Mouse (Mus musculus) ovary, adult 10 weeks (tissue): Measurements from ENCODE around the gene Pdzd7. TPM values are rescaled to one million over a fixed set of nuclear protein-coding genes. Genes with fewer than 3 reads are reported as not detected.

ENCODE experiments used
- polyA plus RNA-seq: library from polyadenylated mRNA; stranded (reverse); fragments of 350-450 nt; fragmentation: Illumina TruSeq; extraction: RNeasy Lipid Tissue Mini Kit (QIAGEN cat#74804); gene quantifications from one replicate; pipeline ENCODE4 v1.2.3, GENCODE M21; 2014

Pdzd7 gene
- 0.26 TPM for polyA plus RNA-seq

DNA sequence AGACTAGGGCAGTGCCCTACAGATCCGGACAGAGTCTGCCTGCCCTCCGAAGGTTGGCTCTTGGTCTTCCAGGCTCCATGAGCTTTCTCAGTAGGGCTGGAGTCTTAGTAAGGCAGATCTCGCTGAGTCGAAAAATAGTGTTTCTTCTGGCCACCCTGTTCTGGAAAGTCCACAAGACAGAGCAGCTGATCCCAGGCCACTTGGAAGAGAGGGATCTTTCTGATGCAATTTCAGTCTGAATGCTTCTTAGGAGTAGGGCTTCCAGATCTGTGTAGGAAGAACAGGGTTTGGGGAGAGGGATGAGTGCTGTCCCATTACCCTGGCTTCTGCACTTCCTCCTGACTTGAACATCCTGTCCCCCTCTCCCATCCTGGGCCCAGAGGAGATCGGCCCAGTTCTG lies at the start of gene Pdzd7:
Gene Pdzd7 (minus strand): TSS at position 67 of the 400 bp plus-strand sequence.

DNA sequence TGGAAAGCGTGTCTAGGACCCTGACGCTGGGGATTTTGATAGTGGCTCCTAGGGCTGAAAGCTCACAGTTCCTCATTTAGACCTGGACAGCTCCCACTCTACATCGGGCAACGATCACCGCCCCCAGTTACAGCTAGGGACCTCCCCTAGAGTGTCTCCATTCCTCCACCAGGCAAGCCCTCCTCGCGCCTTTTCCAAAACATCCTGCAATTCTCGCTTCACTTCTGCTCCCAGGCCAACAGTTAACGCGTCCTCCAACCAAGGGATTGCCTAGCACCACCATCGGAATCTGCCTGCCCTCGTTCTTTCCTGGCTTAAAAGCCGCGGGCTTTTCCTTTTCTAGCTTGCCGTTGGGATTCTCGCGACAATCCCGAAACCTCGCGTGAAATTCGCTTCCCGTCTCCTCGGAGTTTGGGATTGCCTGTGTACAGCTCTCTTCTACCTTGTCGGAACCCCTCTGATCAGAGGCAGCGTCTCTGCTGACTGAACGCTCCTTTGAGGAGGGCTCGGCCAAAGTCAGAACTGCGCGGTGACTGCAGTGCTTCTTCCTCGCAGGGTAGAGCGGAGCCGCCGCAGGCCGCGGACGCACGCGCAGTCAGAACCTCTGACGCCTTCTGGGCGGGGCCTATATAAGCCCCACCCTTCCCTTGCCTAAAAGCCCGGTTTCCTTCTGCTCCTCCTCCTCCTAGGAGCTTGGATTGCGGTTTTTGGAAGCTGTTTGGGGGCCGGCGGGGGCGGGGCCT lies 29.2 kb upstream of the Pdzd7 start, which contains the start of gene Kazald1:
Gene Kazald1 (plus strand): TSS at position 662 of the 743 bp plus-strand sequence.

DNA sequence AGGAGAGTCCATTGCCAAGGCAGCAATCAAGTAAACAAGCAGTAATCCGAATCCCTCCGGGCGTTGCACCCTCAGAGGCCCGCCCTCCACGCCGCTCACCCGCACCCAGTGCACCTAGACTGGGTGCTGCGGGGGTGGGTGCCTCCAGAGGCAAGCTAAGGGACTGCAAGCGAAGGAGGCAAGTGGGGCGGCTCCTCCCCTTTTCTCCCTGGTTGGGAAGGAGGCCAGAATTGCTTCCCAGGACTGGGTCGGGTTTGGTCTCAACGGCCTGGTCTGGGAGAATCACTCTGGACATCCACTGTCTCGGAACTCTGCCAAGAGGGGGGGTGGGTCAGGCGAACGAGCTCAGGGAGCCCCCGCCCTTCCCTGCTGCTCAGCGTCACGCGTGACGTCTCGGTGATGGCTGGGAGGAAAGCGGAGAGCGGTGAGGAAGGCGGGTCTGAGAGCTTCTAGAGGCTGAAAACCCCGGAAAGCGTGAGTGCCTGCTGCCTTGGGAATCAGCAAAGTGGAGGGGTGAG lies 2.0 kb upstream of the Pdzd7 start, which contains the start of gene Sfxn3:
Gene Sfxn3 (plus strand): TSS at position 87 of the 518 bp plus-strand sequence.

DNA sequence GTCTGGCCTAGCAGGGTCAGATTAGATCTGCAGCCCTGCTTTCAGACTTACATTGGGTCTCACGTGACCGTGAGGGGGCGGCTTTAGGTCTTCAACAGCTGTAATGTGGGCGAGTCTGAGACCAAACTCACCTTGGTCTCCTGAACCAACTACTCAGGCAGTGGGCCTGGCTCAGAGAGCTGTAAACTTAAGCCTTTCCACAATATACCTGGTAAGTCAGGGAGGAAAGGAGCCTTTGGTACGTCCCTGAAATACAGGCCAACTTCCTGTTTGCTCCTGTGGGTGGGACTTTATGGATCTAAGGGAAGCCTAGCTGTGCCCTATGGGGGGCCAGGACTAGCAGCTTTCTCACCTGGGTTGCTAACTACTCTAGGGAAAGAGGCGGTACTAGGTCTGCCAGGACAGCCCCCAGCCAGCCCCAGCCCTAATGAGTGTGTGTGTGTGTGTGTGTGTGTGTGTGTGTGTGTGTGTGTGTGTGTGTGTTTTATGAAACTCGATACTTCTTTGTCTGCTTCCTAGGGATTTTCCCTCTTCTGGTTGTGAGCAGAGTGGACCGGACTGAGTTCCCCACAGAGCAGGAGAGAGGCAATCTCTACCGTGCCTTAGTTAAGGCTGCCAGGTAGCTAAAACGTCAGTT lies 31.1 kb downstream of the Pdzd7 start, which contains the start of gene Lzts2:
Gene Lzts2 (plus strand): TSS at position 80 of the 637 bp plus-strand sequence.

DNA sequence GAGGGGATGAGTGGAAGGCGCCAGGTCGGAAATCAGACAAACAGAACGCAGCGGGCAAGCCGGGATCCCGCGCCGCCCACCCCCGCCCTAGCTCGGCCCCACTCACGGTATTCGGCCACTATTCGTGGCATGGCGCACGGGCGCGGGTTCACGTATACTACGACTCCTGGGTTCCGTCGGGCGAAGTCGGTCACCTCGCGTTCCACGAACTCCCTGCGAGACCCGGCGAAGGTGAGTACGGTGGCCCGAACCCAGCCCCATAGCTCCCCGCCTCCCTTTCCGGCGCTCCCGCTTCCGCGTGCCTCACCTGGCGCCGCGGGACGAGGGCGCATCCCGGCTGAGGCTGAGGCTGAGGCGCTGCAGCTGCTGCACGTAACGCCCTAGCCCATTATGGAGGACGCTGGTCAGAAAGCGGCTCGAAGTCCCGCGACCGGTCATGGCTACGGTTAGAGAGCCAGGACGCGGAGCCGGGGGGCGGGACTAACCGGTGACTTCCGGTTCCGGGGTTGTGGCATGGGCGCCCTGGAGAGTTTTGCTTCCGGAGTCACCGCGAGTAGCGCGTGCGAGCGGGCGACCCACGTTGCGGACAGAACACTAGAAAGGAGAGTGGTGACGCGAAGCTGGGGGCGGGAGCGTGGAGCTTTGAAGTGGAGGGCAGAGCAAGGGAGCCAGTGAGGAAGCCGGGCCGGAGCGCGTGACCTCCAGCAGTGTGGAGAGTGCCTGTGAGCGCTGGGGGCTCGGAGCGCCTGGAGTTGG lies 39.4 kb downstream of the Pdzd7 start, which contains the start of gene Mrpl43:
Gene Mrpl43 (minus strand): TSS at position 486 of the 756 bp plus-strand sequence.

DNA sequence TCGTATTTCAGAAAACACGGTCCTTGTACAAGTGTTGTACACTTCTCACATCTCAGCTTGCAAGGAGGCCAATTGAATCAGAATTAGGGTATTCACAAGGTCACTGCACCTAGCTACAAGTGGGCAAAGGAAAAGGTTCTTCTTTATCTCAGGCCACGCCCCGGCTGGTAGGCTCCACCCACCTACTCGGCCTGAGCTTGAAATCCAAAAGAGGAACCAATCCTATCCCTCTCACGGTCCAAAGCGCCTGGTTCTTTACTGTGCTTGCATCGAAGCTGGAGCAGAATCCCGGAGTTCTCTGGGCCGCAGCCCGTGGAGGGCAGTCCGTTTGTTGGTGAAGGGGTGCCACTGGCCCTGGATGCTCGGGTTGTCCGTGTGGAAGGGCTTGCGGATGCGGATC lies 40.1 kb downstream of the Pdzd7 start, which contains the start of gene Twnk:
Gene Twnk (plus strand): TSS at position 220 of the 400 bp plus-strand sequence.

DNA sequence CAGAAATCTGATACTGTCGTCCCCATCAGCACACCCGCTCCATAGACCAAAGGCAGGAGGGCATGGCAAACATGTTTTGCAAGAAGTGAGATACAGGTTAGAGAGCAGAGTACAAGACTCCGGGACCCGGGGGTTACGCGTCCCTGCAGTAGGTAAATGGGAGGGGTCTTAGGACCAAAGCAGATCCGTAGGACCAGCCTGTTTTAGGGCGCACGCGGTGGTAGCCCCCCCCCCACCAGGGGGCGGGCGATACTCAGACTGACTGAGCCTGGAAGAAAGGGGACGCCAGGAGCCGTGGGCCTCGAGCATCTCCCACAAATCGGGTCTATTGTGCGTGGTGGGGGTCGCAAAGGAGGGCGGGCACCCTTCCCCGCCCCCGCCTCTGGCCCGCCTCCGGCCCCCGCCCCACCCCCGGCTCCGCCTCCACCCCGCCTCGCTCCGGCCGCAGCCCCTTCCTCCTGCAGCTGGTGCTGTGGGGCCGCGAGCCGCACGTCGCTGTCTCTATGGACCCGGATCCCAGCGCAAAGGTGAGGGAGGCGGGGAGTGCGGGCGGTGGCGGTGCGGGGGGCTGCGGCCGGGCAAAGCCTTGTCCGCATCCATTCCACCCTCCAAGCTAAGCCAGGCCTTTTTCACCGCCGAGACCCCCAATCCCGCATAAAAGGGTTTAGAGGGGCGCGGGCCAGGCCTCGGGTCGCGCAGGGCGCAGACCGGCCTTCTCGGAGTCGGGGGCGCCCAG lies 56.5 kb downstream of the Pdzd7 start, which contains the start of gene Sema4g:
Gene Sema4g (plus strand): TSS at position 271 of the 736 bp plus-strand sequence.

Other genes starting within 250 kb of the Pdzd7 start
- 126 TPM for gene Slf2, start 114.6 kb downstream of the Pdzd7 start, polyA plus RNA-seq
- 0.29 TPM for gene Sema4g, start 56.6 kb downstream of the Pdzd7 start, polyA plus RNA-seq
- 8.5 TPM for gene Twnk, start 40.1 kb downstream of the Pdzd7 start, polyA plus RNA-seq
- gene Mrpl43, start 39.3 kb downstream of the Pdzd7 start, polyA plus RNA-seq: 9.9 TPM
- gene Lzts2, start 31.3 kb downstream of the Pdzd7 start, polyA plus RNA-seq: 14.3 TPM
- gene Sfxn3, start 1.8 kb upstream of the Pdzd7 start, polyA plus RNA-seq: 22.3 TPM
- gene Kazald1, start 29.5 kb upstream of the Pdzd7 start, polyA plus RNA-seq: 1.5 TPM
- not detected for gene Tlx1, start 105.0 kb upstream of the Pdzd7 start, polyA plus RNA-seq
- 0.29 TPM for gene Lbx1, start 190.1 kb upstream of the Pdzd7 start, polyA plus RNA-seq